Mouse (Mus musculus): ENCODE measurements around the gene Pcsk6.

Gene Pcsk6

GRCm38 (mm10) chr7:66047975-66048374 is 186.4 kb downstream of the Pcsk6 start:
- CTCF ChIA-PET: interaction anchor here in 1 of 4 experiments (1.2 kb wide), 1 partner anchor 343 kb away, joined by 3 read pairs; no protein-coding TSS in a partner anchor
- POLR2A ChIA-PET: interaction anchor here in 3 of 4 experiments (0.7 to 4.0 kb wide), 3 partner anchors 12 to 31 kb away, joined by 3 to 15 read pairs (median 7); partner anchors contain the start of genes Selenos (in 1 of the 3) and Snrpa1 (in 1 of the 3)

GRCm38 (mm10) chr7:66048446-66049230 is 187.1 kb downstream of the Pcsk6 start:
- POLR2A ChIA-PET: interaction anchor here in 2 of 4 experiments (1.7 to 4.0 kb wide), 3 partner anchors 12 to 30 kb away, joined by 3 to 15 read pairs (median 5); partner anchors contain the start of genes Selenos (in 1 of the 2) and Snrpa1 (in 1 of the 2)
- CTCF ChIA-PET: interaction anchor here in 1 of 4 experiments (0.6 to 0.7 kb wide), 2 partner anchors 352 to 1675 kb away, joined by 3 read pairs; partner anchors contain the start of gene Fan1

GRCm38 (mm10) chr7:66053946-66054483 is 192.5 kb downstream of the Pcsk6 start:
- ChIA-PET CTCF (interaction anchor here (0.6 to 3.2 kb wide), 4 partner anchors 349 to 377 kb away, joined by 3 to 19 read pairs (median 10); no protein-coding TSS in a partner anchor), POLR2A (interaction anchor here in 2 of 4 experiments (0.6 kb wide), 2 partner anchors 21 to 394 kb away, joined by 3 to 4 read pairs; no protein-coding TSS in a partner anchor)

GRCm38 (mm10) chr7:66055356-66055755 is 193.8 kb downstream of the Pcsk6 start:
- CTCF ChIA-PET: interaction anchor here in 3 of 4 experiments (0.6 to 3.2 kb wide), 12 partner anchors 9 to 359 kb away, joined by 3 to 19 read pairs (median 4); partner anchors contain the start of gene Selenos (in 1 of the 3)
- POLR2A ChIA-PET: interaction anchor here in 2 of 4 experiments (1.2 to 2.1 kb wide), 2 partner anchors 24 to 349 kb away, joined by 3 to 11 read pairs; partner anchors contain the start of gene Selenos (in 1 of the 2)

GRCm38 (mm10) chr7:66058703-66059102 is 197.2 kb downstream of the Pcsk6 start, which contains the start of gene Snrpa1:
TSS of gene Snrpa1 (plus strand) at chr7:66059003.
- POLR2A ChIA-PET: interaction anchor here in 2 of 4 experiments (0.5 to 4.4 kb wide), 8 partner anchors 9 to 522 kb away, joined by 3 to 41 read pairs (median 10); partner anchors contain the start of genes Selenos (in 2 of the 2) and Tarsl2 (in 1 of the 2)
- CTCF ChIA-PET: no interaction called here

- POLR2A ChIA-PET: interaction anchor here in 3 of 4 experiments (0.8 to 12.1 kb wide), 23 partner anchors 8 to 367 kb away, joined by 3 to 118 read pairs (median 5); partner anchors contain the start of genes Selenos (in 3 of the 3) and Pcsk6 (in 1 of the 3)
- CTCF ChIA-PET: interaction anchor here in 3 of 4 experiments (0.7 to 1.7 kb wide), 6 partner anchors 11 to 362 kb away, joined by 3 to 7 read pairs (median 4); no protein-coding TSS in a partner anchor
Observed at GRCm38 (mm10) chr7:66060066-66060956, 198.8 kb downstream of the Pcsk6 start.

GRCm38 (mm10) chr7:66061057-66061456 is 199.5 kb downstream of the Pcsk6 start:
- POLR2A ChIA-PET: interaction anchor here in 3 of 4 experiments (0.8 to 12.1 kb wide), 21 partner anchors 8 to 416 kb away, joined by 3 to 118 read pairs (median 5); partner anchors contain the start of genes Selenos (in 3 of the 3), Pcsk6 (in 1 of the 3) and Tarsl2 (in 1 of the 3)

GRCm38 (mm10) chr7:66076411-66076810 is 214.9 kb downstream of the Pcsk6 start:
- ChIA-PET CTCF (no interaction called here), POLR2A (interaction anchor here in 1 of 4 experiments (0.8 to 1.3 kb wide), 5 partner anchors 10 to 16 kb away, joined by 3 to 4 read pairs (median 3); no protein-coding TSS in a partner anchor)

More at GRCm38 (mm10) chr7:66061057-66061456, 199.5 kb downstream of the Pcsk6 start:
- CTCF ChIA-PET: interaction anchor here in 2 of 4 experiments (0.8 to 1.7 kb wide), 5 partner anchors 10 to 363 kb away, joined by 3 to 7 read pairs (median 3); no protein-coding TSS in a partner anchor

GRCm38 (mm10) chr7:66079364-66080230 is 218.1 kb downstream of the Pcsk6 start, which contains the start of gene Selenos:
TSS of gene Selenos (plus strand) at chr7:66079649.
- ChIA-PET POLR2A (interaction anchor here in 3 of 4 experiments (0.6 to 3.6 kb wide), 107 partner anchors 8 to 1710 kb away, joined by 3 to 118 read pairs (median 4); partner anchors contain the start of genes Asb7 (in 2 of the 3), Lins1 (in 2 of the 3), Snrpa1 (in 2 of the 3) and Chsy1 (in 1 of the 3)), CTCF (interaction anchor here in 3 of 4 experiments (0.6 to 1.7 kb wide), 8 partner anchors 9 to 409 kb away, joined by 3 to 13 read pairs (median 4); no protein-coding TSS in a partner anchor)

- POLR2A ChIA-PET: interaction anchor here in 3 of 4 experiments (0.6 to 3.6 kb wide), 52 partner anchors 8 to 1688 kb away, joined by 3 to 118 read pairs (median 5); partner anchors contain the start of genes Snrpa1 (in 2 of the 3), Asb7 (in 1 of the 3), Chsy1 (in 1 of the 3) and Lins1 (in 1 of the 3)
- CTCF ChIA-PET: interaction anchor here in 2 of 4 experiments (0.7 to 1.7 kb wide), 2 partner anchors 25 to 409 kb away, joined by 3 to 4 read pairs; no protein-coding TSS in a partner anchor
Observed at GRCm38 (mm10) chr7:66080231-66080613, 218.7 kb downstream of the Pcsk6 start.

- POLR2A ChIA-PET: interaction anchor here in 1 of 4 experiments (0.9 kb wide), 1 partner anchor 10 kb away, joined by 5 read pairs; no protein-coding TSS in a partner anchor
- CTCF ChIA-PET: no interaction called here
Observed at GRCm38 (mm10) chr7:66083757-66084156, 222.2 kb downstream of the Pcsk6 start.

- CTCF ChIA-PET: no interaction called here
- POLR2A ChIA-PET: interaction anchor here in 1 of 4 experiments (0.8 to 0.9 kb wide), 2 partner anchors 9 to 11 kb away, joined by 3 to 5 read pairs; no protein-coding TSS in a partner anchor
Observed at GRCm38 (mm10) chr7:66084546-66084945, 223.0 kb downstream of the Pcsk6 start.

GRCm38 (mm10) chr7:66087652-66088051 is 226.1 kb downstream of the Pcsk6 start:
- CTCF ChIA-PET: interaction anchor here in 3 of 4 experiments (0.7 to 1.2 kb wide), 3 partner anchors 60 to 1627 kb away, joined by 3 read pairs; no protein-coding TSS in a partner anchor
- POLR2A ChIA-PET: interaction anchor here in 2 of 4 experiments (0.6 to 8.0 kb wide), 6 partner anchors 8 to 26 kb away, joined by 3 to 94 read pairs (median 8); partner anchors contain the start of gene Selenos (in 2 of the 2)

- POLR2A ChIA-PET: interaction anchor here in 3 of 4 experiments (0.6 to 8.0 kb wide), 6 partner anchors 9 to 240 kb away, joined by 3 to 94 read pairs (median 7); partner anchors contain the start of gene Selenos (in 2 of the 3)
- CTCF ChIA-PET: interaction anchor here in 3 of 4 experiments (0.7 to 1.2 kb wide), 3 partner anchors 9 to 1627 kb away, joined by 3 read pairs; no protein-coding TSS in a partner anchor
Observed at GRCm38 (mm10) chr7:66088077-66088476, 226.5 kb downstream of the Pcsk6 start.

- POLR2A ChIA-PET: interaction anchor here in 3 of 4 experiments (0.7 to 8.0 kb wide), 8 partner anchors 9 to 599 kb away, joined by 3 to 94 read pairs (median 15); partner anchors contain the start of genes Selenos (in 3 of the 3), Asb7 (in 1 of the 3) and Lins1 (in 1 of the 3)
- CTCF ChIA-PET: interaction anchor here in 1 of 4 experiments (0.7 kb wide), 1 partner anchor 53 kb away, joined by 10 read pairs; no protein-coding TSS in a partner anchor
Observed at GRCm38 (mm10) chr7:66090676-66091190, 229.2 kb downstream of the Pcsk6 start.
